Mouse (Mus musculus) lung, embryonic 15.5 days (tissue): ENCODE measurements around the gene Ece1. TPM values are rescaled to one million over a fixed set of nuclear protein-coding genes. Genes with fewer than 3 reads are reported as not detected.

Source experiments
- ATAC-seq: fragments of 200-750 bp; cut with Nextera tagmentation; 2 replicates; pipeline ENCODE4 v1.8.0; 2017; ENCODE audit warnings: moderate number of reproducible peaks, borderline replicate concordance; ENCODE audit not compliant: low FRiP score, low TSS enrichment; ENCODE audit errors: extremely low read depth
- H3K27ac ChIP-seq: fragments of 300-500 bp; sonication (generic); 2 replicates; pipeline ENCODE4 v1.5.1; 2015; ENCODE audit warnings: moderate library complexity, mild to moderate bottlenecking, inconsistent platforms
- H3K27me3 ChIP-seq: fragments of 300-500 bp; sonication (generic); 2 replicates; pipeline ENCODE4 v1.6.1; 2015; ENCODE audit warnings: inconsistent platforms
- H3K36me3 ChIP-seq: fragments of 300-500 bp; sonication (generic); 2 replicates; pipeline ENCODE4 v1.6.1; 2015; ENCODE audit warnings: inconsistent platforms
- H3K4me1 ChIP-seq: fragments of 300-500 bp; sonication (generic); 2 replicates; pipeline ENCODE4 v1.6.1; 2015; ENCODE audit warnings: inconsistent platforms
- H3K4me2 ChIP-seq: fragments of 300-500 bp; sonication (generic); 2 replicates; pipeline ENCODE4 v1.6.1; 2015; ENCODE audit warnings: inconsistent platforms, mild to moderate bottlenecking, moderate library complexity
- H3K4me3 ChIP-seq: fragments of 300-500 bp; sonication (generic); 2 replicates; pipeline ENCODE4 v1.5.1; 2015; ENCODE audit warnings: mild to moderate bottlenecking, inconsistent platforms
- H3K9ac ChIP-seq: fragments of 300-500 bp; sonication (generic); 2 replicates; pipeline ENCODE4 v1.6.1; 2015; ENCODE audit warnings: inconsistent platforms
- H3K9me3 ChIP-seq: fragments of 300-500 bp; sonication (generic); 2 replicates; pipeline ENCODE4 v1.6.1; 2016; ENCODE audit warnings: inconsistent platforms
- WGBS: fragments of 180-500 bp; shearing (Covaris S2); methylation state at CpG from one replicate; pipeline ENCODE4 v1.1.7; 2015; 5-methylcytosine and 5-hydroxymethylcytosine counted together
- polyA plus RNA-seq: library from polyadenylated mRNA; unstranded; fragments of >200 nt; fragmentation: Nextera tagmentation; extraction: Ambion mirVana; gene quantifications from 2 replicates; pipeline ENCODE4 v1.2.1, GENCODE M21; 2015

Gene Ece1
- polyA plus RNA-seq, 1 experiment from 2014 or later = 48.4 TPM

DNA sequence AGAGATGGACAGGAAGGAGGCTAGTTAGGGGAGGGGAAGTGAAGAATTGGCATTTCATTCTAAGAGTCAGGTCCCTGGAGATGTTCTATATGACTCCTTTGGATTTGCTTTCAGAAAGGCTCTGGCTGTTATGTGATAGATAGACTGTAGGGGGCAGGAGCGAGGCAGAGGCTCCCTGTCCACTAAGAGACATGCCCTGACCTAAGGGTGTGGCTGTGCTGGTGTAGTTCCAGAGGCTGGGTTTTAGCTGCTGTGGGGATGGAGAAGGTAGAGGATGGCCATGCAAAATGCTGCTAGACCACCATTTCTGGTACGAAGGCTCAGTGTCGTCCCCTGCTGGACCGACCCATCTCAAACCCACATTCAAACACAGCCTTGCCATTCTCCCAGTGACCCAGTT lies 8.9 kb downstream of the Ece1 start:
- H3K4me3 ChIP-seq = no peak overlapping the region
- H3K9me3 ChIP-seq = no peaks in the 10 kb centered on the region
- H3K27ac ChIP-seq = no peak overlapping the region
- H3K27me3 ChIP-seq = no peaks in the 10 kb centered on the region; the same call in 1 of the 2 replicates
- no peak for ATAC-seq
- no peak overlapping the region for H3K4me2 ChIP-seq
- peaks cover 41% of the 10 kb centered on the region for H3K4me1 ChIP-seq
- 86% methylated on average over 4 of the region's 4 CpGs for WGBS
- no peak overlapping the region for H3K9ac ChIP-seq
- no peaks in the 10 kb centered on the region for H3K36me3 ChIP-seq

DNA sequence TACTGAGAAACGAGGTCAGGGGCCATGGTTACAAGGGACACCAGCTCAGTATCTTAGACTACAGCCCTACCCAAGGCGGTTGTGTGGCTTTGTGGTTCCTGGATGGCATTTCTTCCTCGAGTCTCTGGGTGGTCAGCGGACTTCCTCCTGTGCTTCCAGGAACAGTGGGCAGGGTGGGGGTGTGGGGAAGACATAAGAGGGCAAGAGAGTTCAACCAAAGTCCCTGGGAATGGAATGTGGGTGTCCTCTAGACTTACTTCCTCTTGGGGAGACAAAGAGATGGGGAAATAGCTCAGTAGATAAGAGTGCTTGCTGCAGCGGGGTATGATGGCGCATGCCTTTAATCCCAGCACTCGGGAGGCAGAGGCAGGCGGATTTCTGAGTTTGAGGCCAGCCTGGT lies 9.4 kb downstream of the Ece1 start:
- Histone ChIP-seq H3K9ac (no peak overlapping the region), H3K9me3 (no peaks in the 10 kb centered on the region), H3K4me2 (no peak overlapping the region), H3K4me1 (peaks cover 37% of the 10 kb centered on the region), H3K4me3 (no peak overlapping the region), H3K36me3 (no peaks in the 10 kb centered on the region), H3K27me3 (no peaks in the 10 kb centered on the region; the same call in 1 of the 2 replicates), H3K27ac (no peak overlapping the region)
- ATAC-seq = no peak
- 85% methylated on average over 8 of the region's 8 CpGs for WGBS

DNA sequence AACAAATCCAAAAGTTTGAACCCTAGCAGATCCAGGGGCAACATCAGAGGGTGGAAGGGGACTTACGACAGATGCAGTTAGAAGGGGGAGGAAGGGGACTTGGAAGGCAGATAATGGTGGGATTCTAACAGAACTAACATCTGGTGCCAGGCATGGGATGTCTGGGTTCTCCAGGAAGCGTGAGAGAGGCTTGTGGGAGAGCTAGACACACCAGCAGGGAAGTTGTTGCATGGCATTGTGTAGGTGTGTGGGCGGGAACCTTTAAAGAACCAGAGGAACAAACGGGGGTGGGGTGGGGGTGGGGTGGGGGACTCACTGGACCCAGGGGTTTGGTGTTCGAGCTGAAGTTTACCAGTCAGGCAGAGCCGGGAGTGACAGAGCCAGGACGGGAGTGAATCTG lies 12.3 kb downstream of the Ece1 start:
- Histone ChIP-seq H3K9ac (no peak overlapping the region), H3K4me2 (no peak overlapping the region), H3K36me3 (no peaks in the 10 kb centered on the region), H3K27me3 (no peaks in the 10 kb centered on the region), H3K9me3 (no peaks in the 10 kb centered on the region), H3K27ac (no peak overlapping the region), H3K4me3 (no peak overlapping the region), H3K4me1 (peaks cover 28% of the 10 kb centered on the region)
- WGBS = 24% methylated on average over 7 of the region's 7 CpGs
- ATAC-seq = no peak; the same call in 1 of the 2 replicates

DNA sequence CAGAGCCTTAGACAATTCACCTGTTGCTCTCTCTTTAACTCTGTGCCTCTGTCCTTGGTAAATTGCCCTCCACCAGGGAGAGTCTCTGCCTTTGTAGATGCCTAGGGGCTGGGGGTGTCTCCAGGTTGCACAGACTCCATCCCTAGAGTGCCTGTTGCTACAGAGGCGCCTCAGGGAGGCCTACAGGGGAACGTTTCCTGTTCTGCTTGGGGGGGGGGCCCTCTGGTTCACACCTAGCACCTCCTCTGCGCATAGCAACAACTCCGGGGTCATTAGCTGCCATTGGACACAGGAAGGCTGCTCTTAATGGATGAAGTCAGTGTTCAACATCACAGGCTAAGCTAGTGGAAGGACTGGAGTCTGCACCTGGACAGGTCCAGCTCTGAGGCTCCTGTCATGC lies 12.8 kb downstream of the Ece1 start:
- H3K36me3 ChIP-seq = no peaks in the 10 kb centered on the region

DNA sequence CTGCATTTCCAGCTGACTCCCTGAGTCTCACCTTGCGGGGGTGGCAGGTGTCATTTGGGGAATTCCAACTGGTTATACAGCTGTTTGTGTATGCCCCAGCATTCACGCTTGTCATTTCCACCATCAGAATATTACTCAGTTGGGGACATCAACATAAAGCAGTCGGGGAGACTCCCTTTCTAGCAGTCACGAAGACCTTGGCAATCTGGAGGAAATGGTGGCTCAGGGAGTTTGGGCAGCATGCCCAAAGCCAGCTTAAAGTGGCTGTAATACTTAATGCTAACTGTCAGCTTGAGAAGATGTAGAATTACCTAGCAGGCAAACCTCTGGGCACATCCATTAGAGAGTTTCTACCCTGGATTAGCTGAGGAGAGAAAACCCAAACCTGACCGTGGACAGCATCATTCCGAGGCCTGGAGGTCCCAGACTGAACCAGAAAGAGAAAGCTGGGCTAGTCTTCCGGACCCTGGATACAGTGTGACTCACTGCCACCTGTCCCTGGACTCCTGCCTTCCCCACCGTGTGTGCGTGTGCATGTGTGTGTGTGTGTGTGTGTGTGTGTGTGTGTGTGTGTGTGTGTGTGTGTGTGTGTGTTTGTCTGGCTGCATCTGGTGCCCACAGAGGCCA lies 13.5 kb downstream of the Ece1 start:
- Histone ChIP-seq H3K27ac (no peak overlapping the region), H3K27me3 (no peaks in the 10 kb centered on the region), H3K4me3 (no peak overlapping the region), H3K9me3 (no peaks in the 10 kb centered on the region), H3K4me1 (peaks cover 21% of the 10 kb centered on the region), H3K36me3 (no peaks in the 10 kb centered on the region), H3K4me2 (no peak overlapping the region), H3K9ac (no peak overlapping the region)
- 71% methylated on average over 9 of the region's 9 CpGs for WGBS
- no peak for ATAC-seq

More for the DNA sequence above, 12.8 kb downstream of the Ece1 start:
- no peak for ATAC-seq
- no peaks in the 10 kb centered on the region for H3K9me3 ChIP-seq
- peaks cover 23% of the 10 kb centered on the region for H3K4me1 ChIP-seq
- H3K27me3 ChIP-seq = no peaks in the 10 kb centered on the region
- 20% methylated on average over 4 of the region's 4 CpGs for WGBS
- H3K4me3 ChIP-seq = no peak overlapping the region
- H3K4me2 ChIP-seq = no peak overlapping the region
- no peak overlapping the region for H3K9ac ChIP-seq
- H3K27ac ChIP-seq = no peak overlapping the region

DNA sequence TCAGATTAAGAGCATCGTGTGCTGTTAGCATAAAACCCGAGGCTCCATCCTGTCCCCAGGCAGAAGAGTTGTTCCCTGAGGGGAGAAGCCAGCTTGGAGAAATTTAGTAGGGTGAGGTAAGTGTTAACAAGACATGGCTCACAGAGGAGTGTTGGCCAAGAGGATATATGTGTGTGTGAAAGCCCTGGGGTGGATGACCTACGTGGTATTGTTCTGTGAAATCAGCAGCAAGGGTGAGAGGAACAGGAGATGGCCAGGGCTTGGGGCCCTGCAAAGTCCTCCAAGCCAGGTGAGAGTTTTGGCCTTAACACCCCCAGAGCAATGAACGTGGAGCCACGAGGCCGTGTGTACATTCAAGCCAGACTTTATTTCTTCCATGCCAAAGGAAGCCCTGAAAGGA lies 14.8 kb downstream of the Ece1 start:
- WGBS = 40% methylated on average over 6 of the region's 6 CpGs
- no peak overlapping the region for H3K4me2 ChIP-seq
- no peak for ATAC-seq

DNA sequence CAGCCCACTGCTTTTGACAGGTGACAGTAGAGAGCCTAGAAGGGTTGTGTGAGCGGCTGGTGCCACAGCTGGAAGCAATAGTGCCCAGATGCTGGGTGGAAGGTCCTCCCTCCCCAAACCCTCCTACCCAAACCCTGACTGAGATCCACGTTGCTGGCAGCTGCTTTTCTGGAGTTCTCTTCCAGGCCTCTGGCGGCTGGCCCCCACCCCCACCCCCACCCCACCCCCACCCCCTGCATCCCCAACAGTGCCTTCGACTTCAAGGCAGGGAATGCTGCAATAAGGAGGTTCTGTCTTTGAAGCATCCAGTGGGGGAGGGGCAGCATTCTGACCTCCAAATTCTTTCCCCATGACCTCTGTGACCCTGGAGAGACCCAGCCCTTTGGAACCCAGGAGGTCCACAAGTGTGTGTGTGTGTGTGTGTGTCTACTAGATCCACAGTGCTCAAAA lies 15.4 kb downstream of the Ece1 start:
- H3K9me3 ChIP-seq = no peaks in the 10 kb centered on the region
- no peak overlapping the region for H3K4me3 ChIP-seq
- WGBS = 21% methylated on average over 4 of the region's 4 CpGs
- H3K36me3 ChIP-seq = no peaks in the 10 kb centered on the region
- no peak overlapping the region for H3K4me2 ChIP-seq
- no peak overlapping the region for H3K27ac ChIP-seq
- no peak overlapping the region for H3K9ac ChIP-seq
- H3K27me3 ChIP-seq = no peaks in the 10 kb centered on the region
- peaks cover 21% of the 10 kb centered on the region for H3K4me1 ChIP-seq
- ATAC-seq = no peak

More for the DNA sequence above, 14.8 kb downstream of the Ece1 start:
- Histone ChIP-seq H3K9ac (no peak overlapping the region), H3K4me3 (no peak overlapping the region), H3K4me1 (peaks cover 21% of the 10 kb centered on the region), H3K9me3 (no peaks in the 10 kb centered on the region), H3K27ac (no peak overlapping the region), H3K27me3 (no peaks in the 10 kb centered on the region), H3K36me3 (no peaks in the 10 kb centered on the region)

DNA sequence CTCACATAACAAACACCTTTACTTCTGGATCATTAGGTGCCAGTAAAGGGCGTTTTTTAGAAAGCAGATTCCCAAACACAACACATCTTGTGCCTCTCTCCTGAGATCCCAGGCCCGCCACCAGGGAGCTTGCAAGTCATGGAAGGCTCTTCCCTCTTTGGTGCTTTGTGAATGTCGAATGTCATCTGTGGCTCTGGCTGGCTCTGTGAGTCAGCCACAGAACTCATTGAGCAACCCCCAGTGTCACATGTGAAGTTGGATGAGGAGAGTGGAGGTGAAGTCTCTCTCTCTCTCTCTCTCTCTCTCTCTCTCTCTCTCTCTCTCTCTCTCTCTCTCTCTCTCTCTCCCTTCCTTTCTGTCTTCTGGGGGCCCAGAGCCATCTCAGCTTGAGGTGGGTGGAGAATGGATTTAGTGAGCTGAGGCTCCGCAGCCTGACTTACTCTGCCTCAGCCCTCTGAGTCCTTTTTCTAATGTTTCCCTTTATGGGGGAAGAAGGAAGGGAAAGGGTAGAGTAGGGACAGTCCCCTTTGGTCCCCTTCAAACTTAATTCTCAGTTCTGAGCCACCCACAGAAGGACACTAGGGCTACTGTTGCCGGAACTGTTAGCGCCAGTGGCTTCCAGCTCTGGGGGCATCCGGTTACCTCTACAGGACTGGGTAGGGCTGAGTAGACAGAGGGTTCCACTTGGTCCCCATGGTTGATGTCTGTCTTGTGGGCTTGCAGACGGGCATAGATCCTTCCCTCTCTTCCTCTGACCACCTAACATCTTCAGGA lies 17.5 kb downstream of the Ece1 start:
- H3K4me3 ChIP-seq = no peak overlapping the region
- no peak overlapping the region for H3K9ac ChIP-seq
- no peak overlapping the region for H3K27ac ChIP-seq
- no peak overlapping the region for H3K4me2 ChIP-seq
- WGBS = 76% methylated on average over 8 of the region's 8 CpGs
- H3K9me3 ChIP-seq = no peaks in the 10 kb centered on the region
- H3K36me3 ChIP-seq = no peaks in the 10 kb centered on the region
- no peak for ATAC-seq
- H3K4me1 ChIP-seq = peaks cover 19% of the 10 kb centered on the region
- H3K27me3 ChIP-seq = no peaks in the 10 kb centered on the region

DNA sequence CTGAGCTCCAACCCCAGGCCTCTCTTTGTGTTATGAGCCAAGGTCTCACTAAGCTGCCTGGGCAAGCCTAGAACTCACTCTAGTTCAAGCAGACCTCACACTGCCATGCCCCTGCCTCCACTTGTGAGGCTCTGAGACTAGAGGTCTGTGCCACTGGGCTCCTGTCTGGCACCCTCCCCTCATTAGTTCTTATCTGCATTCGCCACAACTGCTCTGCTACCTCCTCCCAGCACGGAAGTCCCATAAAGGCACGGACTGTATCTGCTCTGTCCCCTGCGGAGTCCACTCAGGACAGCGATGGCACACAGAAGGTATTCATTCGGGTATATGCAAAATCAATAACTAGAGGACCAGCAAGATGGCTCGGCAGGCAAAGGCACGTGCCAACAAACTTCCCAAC lies 19.4 kb downstream of the Ece1 start:
- H3K27ac ChIP-seq = no peak overlapping the region
- ATAC-seq = no peak
- no peaks in the 10 kb centered on the region for H3K36me3 ChIP-seq
- no peak overlapping the region for H3K4me2 ChIP-seq
- H3K27me3 ChIP-seq = no peaks in the 10 kb centered on the region
- H3K9ac ChIP-seq = no peak overlapping the region
- 0 out of 2 replicates have a peak, but pooled peaks cover 8% of the 10 kb centered on the region for H3K4me1 ChIP-seq
- no peaks in the 10 kb centered on the region for H3K9me3 ChIP-seq
- H3K4me3 ChIP-seq = no peak overlapping the region
- WGBS = 81% methylated on average over 8 of the region's 8 CpGs

DNA sequence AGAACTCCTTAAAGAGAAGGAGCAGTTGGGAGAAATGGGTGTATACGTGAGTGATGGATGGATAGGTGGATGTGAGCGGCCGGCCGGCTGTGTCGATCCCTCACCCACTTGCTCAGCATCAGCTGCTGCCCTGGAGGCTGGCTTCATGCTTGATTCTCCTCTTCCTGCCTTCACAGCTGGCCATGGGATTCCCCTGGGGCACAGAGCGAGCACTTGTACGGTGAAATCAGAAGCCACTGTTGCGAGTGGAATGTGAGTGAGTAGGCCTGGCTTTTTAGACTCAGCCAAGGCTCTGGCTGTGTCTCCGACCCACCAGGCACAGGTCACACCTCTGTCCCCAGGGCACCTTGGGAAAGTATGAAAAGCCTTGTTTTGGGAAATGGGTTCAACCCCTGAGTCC lies 20.6 kb downstream of the Ece1 start:
- no peak overlapping the region for H3K4me2 ChIP-seq
- H3K4me1 ChIP-seq = peaks cover 5% of the 10 kb centered on the region
- no peaks in the 10 kb centered on the region for H3K27me3 ChIP-seq
- no peak overlapping the region for H3K27ac ChIP-seq
- ATAC-seq = no peak
- no peaks in the 10 kb centered on the region for H3K9me3 ChIP-seq
- no peak overlapping the region for H3K9ac ChIP-seq
- no peak overlapping the region for H3K4me3 ChIP-seq
- H3K36me3 ChIP-seq = no peaks in the 10 kb centered on the region
- WGBS = 76% methylated on average over 9 of the region's 9 CpGs

DNA sequence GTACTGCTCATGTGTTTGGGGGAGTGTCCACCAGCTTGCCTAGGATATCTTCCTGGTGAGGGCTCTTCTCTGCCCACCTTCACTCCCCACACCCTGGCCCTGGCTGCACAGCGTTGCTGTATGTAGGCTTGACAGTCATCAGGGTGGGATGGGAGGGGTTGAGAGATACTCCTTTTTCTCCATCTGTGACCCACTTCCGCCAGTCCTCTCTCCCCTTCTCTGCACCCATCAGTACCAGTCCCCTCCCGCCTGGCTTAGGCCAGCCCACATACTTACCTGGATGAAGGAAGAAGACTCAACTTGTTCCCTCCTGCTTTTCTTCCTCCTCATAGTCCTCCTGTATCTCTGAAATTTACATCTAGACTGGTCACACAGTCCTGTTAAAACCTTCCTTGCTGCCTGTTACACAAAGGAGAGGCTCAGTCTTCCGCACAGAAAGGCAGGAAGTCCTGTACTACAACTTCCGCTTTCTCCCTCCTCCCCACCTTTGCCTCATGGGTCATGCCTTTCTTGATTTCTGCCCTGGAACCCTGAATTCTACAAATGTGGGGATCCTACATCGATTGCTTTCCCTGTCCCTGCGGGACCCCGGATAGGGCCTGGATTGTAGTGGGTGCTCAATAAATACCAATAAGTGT lies 21.6 kb downstream of the Ece1 start:
- no peak for ATAC-seq
- H3K27ac ChIP-seq = no peak overlapping the region
- no peaks in the 10 kb centered on the region for H3K27me3 ChIP-seq
- peaks cover 10% of the 10 kb centered on the region for H3K4me1 ChIP-seq
- no peak overlapping the region for H3K4me3 ChIP-seq
- no peak overlapping the region for H3K9ac ChIP-seq
- no peaks in the 10 kb centered on the region for H3K9me3 ChIP-seq
- 74% methylated on average over 8 of the region's 8 CpGs for WGBS
- no peak overlapping the region for H3K4me2 ChIP-seq
- H3K36me3 ChIP-seq = no peaks in the 10 kb centered on the region
